Mouse (Mus musculus) lung, postnatal 0 days (tissue): ENCODE measurements around the gene Sox30. TPM values are rescaled to one million over a fixed set of nuclear protein-coding genes. Genes with fewer than 3 reads are reported as not detected.
A peak's percentile ranks its signal among the peaks of the same experiment; 100 is the strongest.

ENCODE experiments used
- ATAC-seq: fragments of 200-750 bp; cut with Nextera tagmentation; 2 replicates; pipeline ENCODE4 v1.8.0; 2017; ENCODE audit warnings: moderate library complexity
- DNase-seq: peaks from one replicate; pipeline ENCODE4 v3.0.0-alpha.2; 2016; ENCODE audit warnings: low spot score
- H3K27ac ChIP-seq: fragments of 300-500 bp; sonication (generic); 2 replicates; pipeline ENCODE4 v1.5.1; 2014; ENCODE audit warnings: antibody characterized with exemption, mild to moderate bottlenecking, low read length, mixed read lengths
- H3K27me3 ChIP-seq: fragments of 300-500 bp; sonication (generic); replicated peaks from 2 replicates; pipeline ENCODE4 v1.6.1; 2014; ENCODE audit warnings: low read length, mixed read lengths; ENCODE audit not compliant: insufficient read depth
- H3K36me3 ChIP-seq: fragments of 300-500 bp; sonication (generic); 2 replicates; pipeline ENCODE4 v1.6.1; 2014; ENCODE audit warnings: low read length, mixed read lengths; ENCODE audit not compliant: insufficient read depth
- H3K4me1 ChIP-seq: fragments of 300-500 bp; sonication (generic); 2 replicates; pipeline ENCODE4 v1.6.1; 2014; ENCODE audit warnings: antibody characterized with exemption, low read depth, low read length, mixed read lengths; ENCODE audit not compliant: insufficient read depth
- H3K4me2 ChIP-seq: fragments of 300-500 bp; sonication (generic); replicated peaks from 2 replicates; pipeline ENCODE4 v1.6.1; 2014; ENCODE audit warnings: low read depth, mild to moderate bottlenecking, low read length, moderate library complexity, mixed read lengths
- H3K4me3 ChIP-seq: fragments of 300-500 bp; sonication (generic); 2 replicates; pipeline ENCODE4 v1.5.1; 2014; ENCODE audit warnings: low read depth, low read length
- H3K9ac ChIP-seq: fragments of 300-500 bp; sonication (generic); replicated peaks from 2 replicates; pipeline ENCODE4 v1.6.1; 2014; ENCODE audit warnings: low read depth, mild to moderate bottlenecking
- H3K9me3 ChIP-seq: fragments of 300-500 bp; sonication (generic); 2 replicates; pipeline ENCODE4 v1.6.1; 2016; ENCODE audit warnings: low read length, mixed read lengths
- CTCF ChIP-seq: IDR thresholded peaks from 2 replicates; pipeline ENCODE4 v1.5.1; 2016; ENCODE audit warnings: antibody characterized with exemption, mild to moderate bottlenecking
- EP300 ChIP-seq: IDR thresholded peaks from 2 replicates; pipeline ENCODE4 v1.6.1; 2016; ENCODE audit warnings: antibody characterized with exemption, mild to moderate bottlenecking, control low read depth
- WGBS: fragments of 180-500 bp; shearing (Covaris S2); extraction: QIAGEN DNeasy Blood & Tissue Kit; methylation state at CpG from one replicate; pipeline ENCODE4 v1.1.7; 2014; 5-methylcytosine and 5-hydroxymethylcytosine counted together
- polyA plus RNA-seq: library from polyadenylated mRNA; unstranded; fragments of >200 nt; fragmentation: Nextera tagmentation; extraction: Ambion mirVana; gene quantifications from 2 replicates; pipeline ENCODE4 v1.2.1, GENCODE M21; 2015

Gene Sox30
- polyA plus RNA-seq, 1 experiment from 2014 or later: 0.11 TPM

- Histone ChIP-seq H3K27me3 (no peaks in the 10 kb centered on the region), H3K9me3 (no peaks in the 10 kb centered on the region), H3K9ac (no peak overlapping the region), H3K4me2 (peak overlapping the region; percentile 38), H3K36me3 (no peaks in the 10 kb centered on the region), H3K27ac (no peak overlapping the region), H3K4me3 (peak overlapping the region; percentile 4; the same call in 1 of the 2 replicates), H3K4me1 (no peaks in the 10 kb centered on the region)
- WGBS: 9% methylated on average over 16 of the region's 16 CpGs
- DNase-seq: peak; percentile 58
- TF ChIP-seq EP300 (no peak), CTCF (no peak)
- peak; percentile 81 for ATAC-seq
These were observed 11.5 kb downstream of the Sox30 start for GRCm38 (mm10) chr11:45991604-45992003.

GRCm38 (mm10) chr11:45992087-45992486 is 12.0 kb downstream of the Sox30 start:
- peak overlapping the region; percentile 4; the same call in 1 of the 2 replicates for H3K4me3 ChIP-seq
- TF ChIP-seq CTCF (no peak), EP300 (no peak)
- no peaks in the 10 kb centered on the region for H3K36me3 ChIP-seq
- ATAC-seq (no peak), DNase-seq (no peak)
- no peaks in the 10 kb centered on the region for H3K4me1 ChIP-seq
- no peaks in the 10 kb centered on the region for H3K9me3 ChIP-seq
- H3K27me3 ChIP-seq: no peaks in the 10 kb centered on the region
- H3K27ac ChIP-seq: no peak overlapping the region
- peak overlapping the region; percentile 38 for H3K4me2 ChIP-seq
- no peak overlapping the region for H3K9ac ChIP-seq
- WGBS: 47% methylated on average over 13 of the region's 13 CpGs

GRCm38 (mm10) chr11:46016061-46016460 is 36.0 kb downstream of the Sox30 start:
- TF ChIP-seq CTCF (peak; percentile 85), EP300 (no peak)
- no peak overlapping the region for H3K4me3 ChIP-seq
- H3K9me3 ChIP-seq: no peaks in the 10 kb centered on the region
- 18% methylated on average over 6 of the region's 6 CpGs for WGBS
- no peak overlapping the region for H3K9ac ChIP-seq
- no peaks in the 10 kb centered on the region for H3K4me1 ChIP-seq
- no peaks in the 10 kb centered on the region for H3K36me3 ChIP-seq
- DNase-seq (peak; percentile 75), ATAC-seq (no peak)
- no peak overlapping the region for H3K4me2 ChIP-seq
- H3K27ac ChIP-seq: no peak overlapping the region
- H3K27me3 ChIP-seq: no peaks in the 10 kb centered on the region

DNA sequence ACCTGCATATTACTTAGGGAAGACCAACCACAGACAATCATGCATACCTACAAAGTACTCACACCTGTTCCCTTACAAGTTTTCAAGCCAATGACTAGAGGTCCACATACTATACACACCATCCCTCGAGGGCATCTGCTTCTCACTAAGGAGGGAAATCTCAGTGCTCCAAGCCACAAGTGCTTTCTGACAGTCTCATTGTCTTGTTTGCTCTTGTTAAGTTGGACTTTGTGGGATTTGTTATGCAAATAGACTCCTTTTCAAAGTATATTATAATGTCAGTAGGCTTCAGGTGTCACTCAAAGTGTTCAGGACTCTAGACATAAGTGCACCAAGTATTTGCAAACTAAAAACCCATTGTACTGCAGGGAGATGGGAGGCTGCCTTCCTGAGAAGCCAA is 40.1 kb downstream of the Sox30 start:
- TF ChIP-seq EP300 (no peak), CTCF (no peak)
- Histone ChIP-seq H3K27ac (no peak overlapping the region), H3K4me1 (no peaks in the 10 kb centered on the region), H3K4me3 (no peak overlapping the region), H3K36me3 (no peaks in the 10 kb centered on the region), H3K27me3 (no peaks in the 10 kb centered on the region), H3K9me3 (no peaks in the 10 kb centered on the region), H3K9ac (no peak overlapping the region), H3K4me2 (no peak overlapping the region)
- ATAC-seq (no peak), DNase-seq (no peak)
- WGBS: 57% methylated on average over 1 of the region's 1 CpGs

DNA sequence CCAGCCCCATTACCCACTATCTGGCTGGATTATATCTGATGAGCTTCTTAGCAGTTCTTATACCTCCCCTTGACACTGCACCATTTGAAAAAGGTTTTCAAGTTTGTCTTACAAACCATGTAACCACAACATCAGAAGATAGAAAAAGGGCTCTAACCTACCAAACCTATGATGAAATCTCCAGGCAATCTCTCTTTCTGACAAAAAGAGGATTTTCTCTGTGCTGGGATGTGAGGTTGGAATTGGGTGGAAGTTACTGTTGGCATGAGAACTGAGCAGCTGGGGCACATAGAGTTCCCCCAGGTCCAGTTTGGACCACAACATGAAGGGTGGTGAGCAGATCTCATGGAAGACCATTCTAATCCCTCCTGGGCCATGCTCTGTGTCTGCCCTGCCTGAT is 41.7 kb downstream of the Sox30 start:
- DNase-seq: no peak
- no peak overlapping the region for H3K9ac ChIP-seq
- H3K36me3 ChIP-seq: no peaks in the 10 kb centered on the region
- ATAC-seq: no peak
- no peaks in the 10 kb centered on the region for H3K9me3 ChIP-seq
- no peak overlapping the region for H3K4me3 ChIP-seq
- TF ChIP-seq EP300: no peak
- no peak for TF ChIP-seq CTCF
- H3K27me3 ChIP-seq: no peaks in the 10 kb centered on the region
- H3K4me2 ChIP-seq: no peak overlapping the region
- no peaks in the 10 kb centered on the region for H3K4me1 ChIP-seq
- no peak overlapping the region for H3K27ac ChIP-seq

DNA sequence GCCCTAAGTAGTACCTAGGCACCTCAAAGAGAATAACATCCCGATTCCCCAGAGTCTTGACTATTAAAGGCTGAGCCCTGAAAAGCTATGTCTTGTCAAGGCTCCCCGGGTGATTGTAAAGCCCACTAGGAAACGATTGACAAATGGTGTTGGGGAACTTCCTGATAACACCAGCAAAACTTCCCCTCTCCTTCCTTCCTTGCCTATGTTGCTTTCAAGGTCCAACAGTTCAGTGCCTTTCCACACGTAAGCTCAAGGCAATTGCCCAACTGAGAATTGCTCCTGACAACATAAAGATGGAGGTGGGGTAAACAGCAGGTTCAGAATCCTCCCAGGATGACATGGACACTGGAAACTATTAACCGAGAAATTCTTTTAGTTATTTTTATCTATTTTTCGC is 42.9 kb downstream of the Sox30 start:
- no peak for DNase-seq
- H3K9me3 ChIP-seq: no peaks in the 10 kb centered on the region
- WGBS: 66% methylated on average over 6 of the region's 6 CpGs
- no peak for ATAC-seq
- no peak overlapping the region for H3K27ac ChIP-seq
- no peak overlapping the region for H3K9ac ChIP-seq
- H3K36me3 ChIP-seq: no peaks in the 10 kb centered on the region
- no peak overlapping the region for H3K4me3 ChIP-seq
- TF ChIP-seq EP300: no peak
- TF ChIP-seq CTCF: no peak
- H3K4me1 ChIP-seq: no peaks in the 10 kb centered on the region
- no peak overlapping the region for H3K4me2 ChIP-seq
- H3K27me3 ChIP-seq: no peaks in the 10 kb centered on the region

DNA sequence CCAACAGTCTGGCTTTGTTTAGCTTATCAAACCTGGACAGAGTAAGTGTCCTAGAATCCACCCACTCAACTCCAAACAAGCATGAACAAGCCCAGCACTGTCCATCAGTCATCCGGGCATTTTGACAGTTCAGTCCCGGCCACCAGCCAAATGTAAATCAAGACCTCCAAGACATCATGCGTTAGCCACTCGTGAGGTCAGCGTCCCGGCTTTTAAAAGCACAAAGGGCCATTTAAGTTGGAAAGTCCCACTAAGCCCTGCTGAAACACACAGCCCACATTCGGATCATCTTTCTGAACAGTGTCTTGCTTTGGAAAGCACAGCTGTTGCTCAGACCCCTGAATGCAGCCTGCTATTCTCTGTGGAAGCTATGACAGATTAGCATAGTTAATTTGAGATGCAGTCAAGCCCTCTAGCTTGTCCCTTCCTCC is 45.9 kb downstream of the Sox30 start:
- Histone ChIP-seq H3K27ac (no peak overlapping the region), H3K4me3 (no peak overlapping the region), H3K27me3 (no peaks in the 10 kb centered on the region), H3K4me2 (no peak overlapping the region), H3K9me3 (no peaks in the 10 kb centered on the region), H3K36me3 (no peaks in the 10 kb centered on the region), H3K9ac (no peak overlapping the region), H3K4me1 (no peaks in the 10 kb centered on the region)
- ATAC-seq (peak; percentile 83), DNase-seq (peak; percentile 50)
- 5% methylated on average over 7 of the region's 7 CpGs for WGBS
- TF ChIP-seq CTCF (no peak), EP300 (0 out of 2 replicates have a peak, but pooled peaks have one; percentile 3)
